Mouse (Mus musculus): ENCODE measurements around the gene Tyk2.

GRCm38 (mm10) chr9:21131059-21131956, at the start of gene Tyk2:
- peak; percentile 81; the same call in 1 of the 2 replicates for TF ChIP-seq POLR2A (IDR thresholded peaks at IDR 0.05; ENCODE audit: borderline replicate concordance, extremely low read depth, low read depth, low read length)
- no peak for TF ChIP-seq CTCF (IDR thresholded peaks at IDR 0.05; ENCODE audit: insufficient read depth, low read length)

Measured in lung, adult 2 months (tissue).